Mouse (Mus musculus): Measurements from ENCODE around the gene Fgfrl1. TPM values are rescaled to one million over a fixed set of nuclear protein-coding genes. Genes with fewer than 3 reads are reported as not detected.
A peak's percentile ranks its signal among the peaks of the same experiment; 100 is the strongest.

Fgfrl1 gene
- polyA plus RNA-seq, 1 experiment from 2014 or later = 11.2 TPM

DNA sequence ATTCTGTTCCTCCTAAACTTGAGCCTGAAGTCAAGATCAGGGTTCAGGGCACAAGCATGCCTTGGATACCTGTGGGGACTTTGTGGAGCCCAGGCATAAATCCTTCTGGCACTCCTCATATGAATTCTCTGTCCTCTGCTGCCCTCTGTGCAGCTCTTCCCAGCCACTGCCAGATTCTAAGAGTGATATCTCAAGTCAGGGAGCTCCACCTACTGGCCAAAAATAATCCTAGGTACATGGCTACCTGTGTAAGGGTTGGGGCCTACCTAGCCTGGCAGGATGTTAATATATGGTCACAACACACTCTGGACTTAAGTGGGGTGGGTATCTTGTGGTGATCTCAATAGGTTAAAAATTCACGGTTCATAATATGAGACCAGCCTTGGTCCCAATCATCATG lies 40.4 kb upstream of the Fgfrl1 start:
- no peak overlapping the region for H3K27ac ChIP-seq (ENCODE audit: low read length)
- peak; percentile 48 for ATAC-seq (ENCODE audit: low read depth)
- WGBS = 47% methylated on average over 1 of the region's 1 CpGs
- no peaks in the 10 kb centered on the region for H3K9me3 ChIP-seq (ENCODE audit: control insufficient read depth, low read length)
- H3K36me3 ChIP-seq (ENCODE audit: control insufficient read depth, insufficient read depth, low read length) = peaks cover 37% of the 10 kb centered on the region
- no peak overlapping the region for H3K9ac ChIP-seq (ENCODE audit: low read length)
- no peak overlapping the region for H3K4me2 ChIP-seq (ENCODE audit: low read depth, low read length)
- H3K4me1 ChIP-seq (replicated peaks; ENCODE audit: control insufficient read depth, insufficient read depth, low read length) = no peaks in the 10 kb centered on the region
- H3K27me3 ChIP-seq (ENCODE audit: control insufficient read depth, insufficient read depth, low read depth, low read length) = no peaks in the 10 kb centered on the region
- no peak overlapping the region for H3K4me3 ChIP-seq (ENCODE audit: low read length)

DNA sequence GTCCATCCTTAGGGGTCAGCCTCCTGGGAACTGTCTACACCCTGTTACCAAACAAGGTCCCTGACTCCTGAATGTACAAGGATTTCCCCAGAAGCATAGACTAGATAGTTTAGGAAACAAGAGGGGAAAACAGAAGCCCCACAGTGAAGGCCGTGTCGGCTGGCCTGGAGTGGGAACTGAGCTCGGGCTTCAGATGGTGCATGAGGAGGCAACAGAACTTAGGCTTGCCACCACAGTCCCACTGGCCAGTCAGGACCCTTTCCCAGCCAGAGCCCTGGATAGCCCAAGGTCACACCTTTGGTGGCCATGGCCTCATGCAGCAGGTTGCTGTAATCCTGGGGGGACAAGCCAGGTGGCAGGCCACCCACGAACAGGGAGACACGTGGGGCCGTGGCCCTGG lies 38.8 kb upstream of the Fgfrl1 start:
- H3K4me3 ChIP-seq (ENCODE audit: low read length) = no peak overlapping the region
- H3K36me3 ChIP-seq (ENCODE audit: control insufficient read depth, insufficient read depth, low read length) = peaks cover 33% of the 10 kb centered on the region
- ATAC-seq (ENCODE audit: low read depth) = no peak

DNA sequence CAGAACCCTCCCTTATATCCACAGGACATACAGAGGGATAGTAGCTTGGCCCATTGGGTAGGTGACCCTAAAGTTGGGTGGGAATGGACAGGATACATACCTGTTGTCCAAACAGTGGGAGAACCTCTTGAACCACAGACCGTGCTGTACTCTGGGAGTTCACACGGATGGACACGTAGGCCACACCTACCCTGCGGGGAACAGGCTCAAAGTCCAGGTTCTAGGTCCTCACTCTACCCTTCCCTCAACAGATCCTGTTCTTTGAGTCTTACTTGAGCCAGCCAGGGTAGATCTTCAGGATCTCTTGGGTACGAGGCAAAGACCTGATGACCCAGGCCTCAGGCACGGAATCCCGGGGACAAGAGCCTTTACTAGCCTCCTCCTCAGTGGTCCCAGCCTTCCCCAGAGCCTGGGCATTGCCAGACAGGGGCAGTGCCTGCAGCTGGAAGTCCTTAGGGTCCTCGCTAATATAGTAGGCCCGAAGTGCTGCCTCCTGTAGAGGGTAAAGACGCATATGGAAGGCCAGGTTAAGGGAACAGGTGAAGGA lies 37.7 kb upstream of the Fgfrl1 start:
- Histone ChIP-seq H3K4me3 (ENCODE audit: low read length) (no peak overlapping the region), H3K9ac (ENCODE audit: low read length) (no peak overlapping the region), H3K4me2 (ENCODE audit: low read depth, low read length) (no peak overlapping the region), H3K27me3 (ENCODE audit: control insufficient read depth, insufficient read depth, low read depth, low read length) (no peaks in the 10 kb centered on the region), H3K36me3 (ENCODE audit: control insufficient read depth, insufficient read depth, low read length) (peaks cover 31% of the 10 kb centered on the region), H3K4me1 (replicated peaks; ENCODE audit: control insufficient read depth, insufficient read depth, low read length) (peaks cover 3% of the 10 kb centered on the region), H3K9me3 (ENCODE audit: control insufficient read depth, low read length) (no peaks in the 10 kb centered on the region), H3K27ac (ENCODE audit: low read length) (no peak overlapping the region)
- no peak for ATAC-seq (ENCODE audit: low read depth)
- WGBS = 91% methylated on average over 10 of the region's 10 CpGs

More for the DNA sequence above, 38.8 kb upstream of the Fgfrl1 start:
- H3K9me3 ChIP-seq (ENCODE audit: control insufficient read depth, low read length) = no peaks in the 10 kb centered on the region
- 89% methylated on average over 6 of the region's 6 CpGs for WGBS
- no peak overlapping the region for H3K27ac ChIP-seq (ENCODE audit: low read length)
- no peaks in the 10 kb centered on the region for H3K4me1 ChIP-seq (replicated peaks; ENCODE audit: control insufficient read depth, insufficient read depth, low read length)
- H3K4me2 ChIP-seq (ENCODE audit: low read depth, low read length) = no peak overlapping the region
- no peak overlapping the region for H3K9ac ChIP-seq (ENCODE audit: low read length)
- no peaks in the 10 kb centered on the region for H3K27me3 ChIP-seq (ENCODE audit: control insufficient read depth, insufficient read depth, low read depth, low read length)

- Histone ChIP-seq H3K4me3 (ENCODE audit: low read length) (no peak overlapping the region), H3K27ac (ENCODE audit: low read length) (no peak overlapping the region), H3K4me1 (replicated peaks; ENCODE audit: control insufficient read depth, insufficient read depth, low read length) (peaks cover 7% of the 10 kb centered on the region), H3K9me3 (ENCODE audit: control insufficient read depth, low read length) (no peaks in the 10 kb centered on the region), H3K9ac (ENCODE audit: low read length) (no peak overlapping the region), H3K27me3 (ENCODE audit: control insufficient read depth, insufficient read depth, low read depth, low read length) (no peaks in the 10 kb centered on the region), H3K4me2 (ENCODE audit: low read depth, low read length) (no peak overlapping the region), H3K36me3 (ENCODE audit: control insufficient read depth, insufficient read depth, low read length) (peaks cover 31% of the 10 kb centered on the region)
- no peak for ATAC-seq (ENCODE audit: low read depth)
- WGBS = 92% methylated on average over 9 of the region's 9 CpGs
Measured at GRCm38 (mm10) chr5:108655381-108655780, 36.8 kb upstream of the Fgfrl1 start.

DNA sequence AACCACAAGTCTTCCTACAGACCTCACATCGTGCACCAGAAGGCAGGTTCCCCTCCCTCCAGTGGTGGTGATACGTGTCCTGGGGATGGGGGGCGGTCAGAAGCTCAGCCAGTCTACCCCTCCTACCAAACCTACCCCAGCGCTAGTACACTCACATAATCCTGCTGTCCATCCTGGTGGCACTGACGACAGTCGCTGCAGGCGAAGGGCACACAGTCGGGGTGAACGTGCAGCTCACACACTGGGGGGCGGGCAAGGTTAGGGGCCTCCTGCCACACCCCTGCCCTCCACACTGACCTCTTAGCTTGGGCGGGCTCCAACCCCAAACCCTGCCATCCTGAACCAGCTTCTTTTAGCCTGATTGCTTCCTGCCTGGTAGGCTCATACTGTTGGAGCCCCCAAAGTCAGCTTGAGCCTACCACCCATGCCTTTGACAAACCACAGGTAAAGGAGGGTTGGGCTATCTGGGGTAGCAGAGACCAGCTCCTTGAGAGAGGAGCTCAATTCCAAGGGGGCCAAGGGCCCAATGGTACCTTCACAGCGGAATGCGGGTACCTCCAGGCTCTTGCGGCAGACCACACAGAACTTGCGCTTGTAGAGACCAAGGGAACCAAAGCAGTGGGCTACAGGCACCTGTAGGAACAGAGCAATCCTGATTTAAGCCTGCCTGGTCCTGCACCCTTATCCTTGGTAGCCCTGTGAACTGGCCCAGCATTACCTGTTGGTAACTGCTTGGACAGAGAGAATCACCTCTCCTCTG lies 36.1 kb upstream of the Fgfrl1 start:
- Histone ChIP-seq H3K27me3 (ENCODE audit: control insufficient read depth, insufficient read depth, low read depth, low read length) (no peaks in the 10 kb centered on the region), H3K27ac (ENCODE audit: low read length) (no peak overlapping the region), H3K4me2 (ENCODE audit: low read depth, low read length) (no peak overlapping the region), H3K36me3 (ENCODE audit: control insufficient read depth, insufficient read depth, low read length) (peaks cover 31% of the 10 kb centered on the region), H3K9me3 (ENCODE audit: control insufficient read depth, low read length) (no peaks in the 10 kb centered on the region), H3K4me3 (ENCODE audit: low read length) (no peak overlapping the region), H3K4me1 (replicated peaks; ENCODE audit: control insufficient read depth, insufficient read depth, low read length) (peaks cover 7% of the 10 kb centered on the region), H3K9ac (ENCODE audit: low read length) (no peak overlapping the region)
- WGBS = 88% methylated on average over 15 of the region's 15 CpGs
- ATAC-seq (ENCODE audit: low read depth) = no peak

- Histone ChIP-seq H3K4me1 (replicated peaks; ENCODE audit: control insufficient read depth, insufficient read depth, low read length) (peaks cover 7% of the 10 kb centered on the region), H3K9me3 (ENCODE audit: control insufficient read depth, low read length) (no peaks in the 10 kb centered on the region), H3K9ac (ENCODE audit: low read length) (no peak overlapping the region), H3K4me3 (ENCODE audit: low read length) (no peak overlapping the region), H3K36me3 (ENCODE audit: control insufficient read depth, insufficient read depth, low read length) (peaks cover 30% of the 10 kb centered on the region), H3K27ac (ENCODE audit: low read length) (no peak overlapping the region), H3K27me3 (ENCODE audit: control insufficient read depth, insufficient read depth, low read depth, low read length) (no peaks in the 10 kb centered on the region), H3K4me2 (ENCODE audit: low read depth, low read length) (no peak overlapping the region)
- ATAC-seq (ENCODE audit: low read depth) = no peak
- WGBS = 76% methylated on average over 5 of the region's 5 CpGs
Measured at GRCm38 (mm10) chr5:108657406-108657805, 34.8 kb upstream of the Fgfrl1 start.

DNA sequence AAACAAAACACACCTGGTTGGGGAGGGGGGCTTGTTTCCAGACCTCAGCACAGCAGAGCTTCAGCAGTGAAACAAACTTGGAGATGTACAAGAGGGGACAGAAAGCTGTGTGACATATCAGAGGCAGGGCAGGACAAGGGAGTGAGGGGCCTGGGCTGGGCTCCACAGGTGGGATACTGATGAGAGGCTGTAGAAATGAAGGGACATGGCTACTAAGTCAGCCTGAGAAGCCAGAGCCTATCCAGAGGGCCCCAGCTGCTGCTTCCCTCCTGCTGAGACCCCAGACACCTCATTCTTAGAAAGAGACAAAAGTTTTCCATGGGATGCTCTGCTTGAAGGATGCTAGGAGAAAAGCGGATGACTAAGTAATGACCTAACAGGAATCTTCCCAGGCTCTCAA lies 33.6 kb upstream of the Fgfrl1 start:
- Histone ChIP-seq H3K9ac (ENCODE audit: low read length) (no peak overlapping the region), H3K4me1 (replicated peaks; ENCODE audit: control insufficient read depth, insufficient read depth, low read length) (peaks cover 7% of the 10 kb centered on the region), H3K27ac (ENCODE audit: low read length) (no peak overlapping the region), H3K4me3 (ENCODE audit: low read length) (no peak overlapping the region), H3K4me2 (ENCODE audit: low read depth, low read length) (no peak overlapping the region), H3K36me3 (ENCODE audit: control insufficient read depth, insufficient read depth, low read length) (peaks cover 21% of the 10 kb centered on the region), H3K9me3 (ENCODE audit: control insufficient read depth, low read length) (no peaks in the 10 kb centered on the region), H3K27me3 (ENCODE audit: control insufficient read depth, insufficient read depth, low read depth, low read length) (no peaks in the 10 kb centered on the region)
- no peak for ATAC-seq (ENCODE audit: low read depth)
- WGBS = 88% methylated on average over 1 of the region's 1 CpGs

DNA sequence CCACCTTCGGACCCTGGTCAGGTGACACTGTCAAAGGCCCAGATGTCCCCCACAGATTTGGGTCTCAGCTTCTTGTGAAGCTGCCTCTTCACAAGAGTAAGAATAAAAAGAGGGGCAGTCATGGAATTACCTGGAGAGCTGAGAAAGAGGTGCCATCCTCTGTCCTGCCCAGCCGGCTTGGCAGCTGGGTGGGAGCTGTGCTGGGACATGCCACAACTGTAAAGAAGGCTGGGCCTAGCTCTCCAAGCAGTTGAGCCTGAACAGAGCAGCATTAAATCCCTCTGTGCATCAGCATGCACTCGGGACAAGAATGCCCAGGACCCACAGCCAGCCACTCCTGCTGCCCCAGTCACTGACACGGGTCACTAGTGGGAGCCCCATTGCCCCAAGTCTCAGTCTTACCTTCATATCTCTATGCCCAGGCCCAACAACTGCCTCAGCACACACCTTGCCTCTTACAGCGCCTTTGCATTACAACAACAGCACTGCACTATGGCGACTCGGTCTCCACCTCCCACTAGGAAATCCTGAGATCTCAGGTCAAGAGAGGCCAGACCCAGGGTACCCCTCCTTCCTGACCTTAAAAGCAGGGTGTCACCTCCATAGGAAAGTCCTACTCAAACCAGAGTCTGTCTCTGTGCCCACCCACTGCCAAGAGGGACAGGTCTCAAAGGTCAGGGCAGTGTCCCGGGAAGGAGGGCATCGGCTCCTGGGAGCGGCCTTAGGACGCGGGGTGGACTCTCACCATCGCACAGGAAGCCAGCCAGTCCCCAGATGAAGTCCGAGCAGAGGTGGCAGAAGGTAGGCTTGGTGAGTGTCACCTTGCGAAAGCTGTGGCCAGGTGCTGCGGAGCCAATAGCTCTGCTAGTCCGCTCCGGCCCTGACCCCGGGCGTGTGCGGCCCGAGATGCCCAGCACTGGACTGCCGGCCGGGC lies 32.2 kb upstream of the Fgfrl1 start, which contains the start of gene Idua:
Gene Idua (plus strand): TSS at position 634 of the 934 bp plus-strand sequence.
- H3K4me3 ChIP-seq (ENCODE audit: low read length) = peak within 1 kb of the TSS; percentile 92
- H3K27ac ChIP-seq (ENCODE audit: low read length) = peak within 1 kb of the TSS; percentile 25; the same call in 1 of the 2 replicates
- peaks cover 7% of the 10 kb centered on the region for H3K4me1 ChIP-seq (replicated peaks; ENCODE audit: control insufficient read depth, insufficient read depth, low read length)
- H3K9me3 ChIP-seq (ENCODE audit: control insufficient read depth, low read length) = no peaks in the 10 kb centered on the region
- H3K4me2 ChIP-seq (ENCODE audit: low read depth, low read length) = peak within 1 kb of the TSS; percentile 94
- ATAC-seq (ENCODE audit: low read depth) = peak; percentile 13; the same call in 1 of the 2 replicates
- peak within 1 kb of the TSS; percentile 96 for H3K9ac ChIP-seq (ENCODE audit: low read length)
- peaks cover 13% of the 10 kb centered on the region for H3K36me3 ChIP-seq (ENCODE audit: control insufficient read depth, insufficient read depth, low read length)
- WGBS = 10% methylated on average over 24 of the region's 24 CpGs
- H3K27me3 ChIP-seq (ENCODE audit: control insufficient read depth, insufficient read depth, low read depth, low read length) = no peaks in the 10 kb centered on the region
